Mouse (Mus musculus) spleen, postnatal 14 days (tissue): ENCODE measurements around the gene Rilpl1.
"Not testable (repeated sequence)": the region's sequence is repeated elsewhere in the genome, so short reads cannot be mapped to it uniquely, and the experiment has no call there.

ENCODE experiments used
- DNase-seq, 2 experiments: peaks; one replicate each; pipeline ENCODE4 v3.0.0; 2021 to 2022; ENCODE audit warnings: low spot score in 2 of 2

Gene Rilpl1

DNA sequence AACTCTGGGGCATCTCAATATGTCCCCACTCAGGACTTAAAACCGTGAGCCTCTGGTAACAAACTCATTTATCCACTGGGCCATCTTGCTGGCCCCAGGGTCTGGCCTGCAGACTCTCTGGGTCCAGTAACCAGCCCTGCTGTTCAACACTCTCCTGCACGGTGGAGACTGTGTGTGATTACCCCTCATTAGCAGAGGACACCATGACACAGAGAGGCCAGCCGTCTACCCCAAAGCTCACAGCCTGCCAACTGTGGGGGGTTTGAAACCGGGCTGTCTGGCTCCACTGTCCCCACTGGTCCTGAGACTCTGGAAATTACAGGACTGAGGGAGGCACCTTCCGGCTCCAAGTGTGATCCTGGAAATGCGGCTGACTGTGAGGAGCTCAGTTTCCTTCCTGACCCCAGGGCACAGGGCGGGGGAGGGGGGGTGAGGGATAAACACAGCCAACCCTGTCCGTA is 2.0 kb downstream of the Rilpl1 start:
- DNase-seq: no peak

DNA sequence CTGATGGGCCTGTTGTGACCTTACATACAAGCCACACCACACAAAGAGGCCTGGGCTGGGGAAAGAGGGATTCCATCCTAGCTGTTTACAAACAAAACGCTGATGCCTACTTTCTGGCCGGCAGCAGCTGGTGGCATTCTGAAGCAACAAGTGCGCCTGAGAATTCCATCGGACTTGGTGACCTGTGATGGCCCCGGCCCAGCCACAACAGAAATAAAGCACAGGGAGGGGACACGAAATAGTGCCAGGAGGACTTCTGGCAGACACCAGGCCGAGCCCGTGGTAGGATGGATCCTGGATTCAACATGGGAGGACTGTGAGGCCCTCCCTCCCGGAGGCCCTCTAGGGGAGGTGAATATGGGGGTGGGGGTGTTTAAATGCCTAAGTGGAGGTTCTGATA is 2.4 kb downstream of the Rilpl1 start:
- DNase-seq: no peak

DNA sequence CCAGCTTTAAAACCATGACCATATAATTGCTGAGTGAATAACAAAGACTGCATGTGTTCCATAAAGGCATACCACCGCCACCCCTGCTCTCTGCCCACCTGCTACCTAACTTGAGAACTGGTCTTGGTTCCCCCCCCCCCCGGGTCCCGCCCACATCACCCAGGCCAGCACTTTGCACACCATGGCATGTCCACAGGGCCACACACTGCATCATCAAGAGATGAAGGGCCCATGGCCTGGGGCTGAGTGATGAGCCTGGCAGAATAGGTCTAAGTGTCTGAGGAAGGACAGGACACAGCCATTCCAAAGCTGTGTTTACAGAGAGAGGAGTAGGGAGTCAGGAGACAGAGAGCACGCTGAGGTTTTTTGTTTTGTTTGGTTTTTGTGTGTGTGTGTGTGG is 2.8 kb downstream of the Rilpl1 start:
- DNase-seq: no peak

DNA sequence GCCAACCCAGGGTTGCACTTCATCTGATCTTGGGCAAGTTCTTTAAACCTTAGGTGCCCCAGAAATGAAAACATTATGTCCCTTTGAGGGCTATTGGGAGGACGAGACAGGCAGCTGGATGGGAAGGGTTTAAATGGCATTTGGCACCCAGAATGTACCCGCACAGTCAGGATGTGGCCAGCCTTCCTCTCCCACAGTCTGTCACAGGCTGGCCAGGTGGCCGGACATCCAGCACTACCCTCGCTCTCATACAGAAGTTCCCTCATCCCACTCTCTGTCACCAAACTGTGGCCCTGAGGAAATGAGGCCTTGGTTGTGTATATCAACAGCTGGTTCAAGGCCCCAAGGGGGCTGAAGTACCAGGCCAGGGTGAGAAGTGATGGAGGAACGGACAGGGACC is 6.2 kb downstream of the Rilpl1 start:
- DNase-seq: no peak

DNA sequence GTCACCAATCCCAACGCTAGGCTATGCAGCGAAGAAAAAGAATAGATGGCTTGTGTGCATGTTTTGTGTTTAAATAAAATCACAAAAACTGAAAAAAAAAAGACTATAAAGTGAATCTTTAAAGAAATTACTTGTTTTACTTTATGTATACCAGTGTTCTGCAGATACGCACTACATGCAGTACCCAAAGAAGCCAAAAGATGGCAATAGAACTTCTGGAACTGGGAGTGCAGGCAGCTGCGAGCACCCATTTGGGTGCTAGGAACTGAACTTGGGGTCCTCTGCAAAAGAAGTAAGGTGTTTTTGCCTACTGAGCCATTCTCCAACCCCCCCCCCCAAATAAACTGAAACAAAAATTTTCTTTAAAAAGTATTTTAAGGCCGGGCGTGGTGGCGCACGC is 8.2 kb downstream of the Rilpl1 start:
- DNase-seq: no peak

DNA sequence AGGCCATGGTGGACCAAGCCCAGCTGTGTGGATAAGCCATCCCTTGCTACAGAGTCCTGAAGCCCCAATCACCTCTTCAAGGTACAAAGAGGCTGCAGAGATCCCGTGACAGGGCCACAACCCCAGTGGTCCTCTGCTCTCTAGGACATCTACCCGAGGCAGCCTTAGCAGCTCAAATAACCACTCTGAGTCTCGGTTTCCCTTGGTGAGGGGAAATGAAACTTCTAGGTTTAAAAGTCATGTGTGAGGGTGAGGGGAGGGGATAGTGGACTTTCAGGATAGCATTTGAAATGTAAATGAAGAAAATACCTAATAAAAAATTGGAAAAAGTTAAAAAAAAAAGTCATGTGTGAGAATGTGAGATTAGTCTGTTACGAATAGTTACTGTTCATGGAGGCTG is 9.6 kb downstream of the Rilpl1 start:
- DNase-seq: no peak

DNA sequence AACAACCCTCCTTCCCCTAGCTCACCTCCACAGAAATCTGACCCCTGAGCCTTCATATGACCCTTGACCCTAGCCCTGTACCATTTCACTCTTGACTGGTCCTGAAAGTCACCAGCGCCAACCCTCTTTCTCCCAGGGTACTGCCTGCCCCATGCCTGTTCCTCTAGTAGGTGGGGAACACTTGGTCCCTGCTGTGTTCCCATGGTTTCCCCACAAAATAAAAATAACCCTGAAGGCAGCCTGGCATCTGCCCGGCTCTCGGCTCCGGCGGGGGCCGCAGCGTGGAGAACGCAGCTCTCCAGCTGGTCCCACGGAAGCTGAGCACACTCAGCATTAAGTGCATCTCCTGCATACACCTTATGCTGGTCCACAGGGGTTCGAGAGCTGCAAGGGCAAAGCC is 12.5 kb downstream of the Rilpl1 start:
- no peak for DNase-seq

DNA sequence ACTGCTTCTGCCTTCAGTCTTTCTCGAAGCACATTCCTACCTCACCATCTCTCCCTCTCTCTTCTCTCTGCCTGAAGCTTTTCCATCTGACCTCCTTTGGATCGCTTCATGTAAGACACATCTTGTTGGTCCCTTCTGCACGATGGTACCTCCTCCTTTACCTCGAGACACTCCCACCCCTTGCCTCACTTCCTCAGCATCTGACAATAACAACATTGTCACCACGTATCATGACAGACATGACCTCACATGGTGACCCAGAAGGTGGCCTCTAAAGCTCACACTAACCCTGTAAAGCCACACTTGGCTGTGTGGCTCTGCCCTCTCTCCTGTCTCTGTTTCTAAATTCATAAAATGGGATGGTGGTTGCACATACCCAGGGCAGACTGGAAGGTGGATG is 15.4 kb downstream of the Rilpl1 start:
- no peak for DNase-seq

DNA sequence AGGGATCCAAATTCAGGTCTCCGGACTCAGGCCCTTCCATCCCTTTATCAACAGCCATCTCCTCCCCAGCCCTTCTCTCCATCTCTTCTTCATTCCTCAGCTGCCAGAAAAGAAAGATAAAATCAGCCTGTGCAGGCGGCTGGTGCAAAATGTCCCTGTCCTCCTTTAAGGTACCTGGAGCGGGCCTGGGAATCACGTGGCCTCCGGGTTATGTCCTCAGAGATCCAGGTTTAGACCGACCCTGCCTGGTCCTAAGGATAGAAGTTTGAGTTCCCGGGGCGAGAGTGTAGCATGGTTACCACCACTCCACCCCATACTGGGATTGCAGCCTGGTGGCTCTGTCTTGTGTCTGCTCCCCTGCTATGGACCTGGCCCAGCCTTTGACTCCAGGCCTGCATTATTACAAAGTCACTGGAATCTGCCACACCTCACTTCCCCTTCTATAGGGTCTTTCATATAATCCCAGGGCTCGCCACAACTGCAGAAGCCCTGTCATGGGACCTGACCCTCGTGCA is 20.6 kb downstream of the Rilpl1 start:
- DNase-seq: no peak

DNA sequence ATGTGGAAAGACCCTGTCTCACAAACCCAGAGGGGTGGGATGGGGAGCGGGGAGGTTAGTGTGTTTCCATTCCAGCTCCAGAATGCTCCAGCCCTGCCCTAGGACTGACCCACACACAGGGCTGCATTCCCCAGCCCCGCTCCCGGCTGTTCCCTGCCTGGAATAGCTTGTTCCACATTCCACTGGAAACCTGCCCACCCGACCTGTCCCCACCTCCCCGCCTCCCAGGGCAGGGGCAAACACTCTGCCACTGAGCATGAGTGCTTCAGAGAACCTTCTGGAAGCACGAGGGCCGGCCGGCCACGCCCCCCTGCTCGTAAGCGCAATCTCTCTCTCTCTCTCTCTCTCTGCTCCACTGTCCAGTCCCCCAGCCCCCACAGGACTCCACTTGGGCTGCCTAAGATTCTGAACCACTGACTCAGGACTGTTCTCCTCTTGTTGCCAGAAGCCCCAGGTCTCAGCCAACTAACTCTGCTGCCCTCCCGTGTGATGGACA is 21.4 kb downstream of the Rilpl1 start:
- no peak for DNase-seq

DNA sequence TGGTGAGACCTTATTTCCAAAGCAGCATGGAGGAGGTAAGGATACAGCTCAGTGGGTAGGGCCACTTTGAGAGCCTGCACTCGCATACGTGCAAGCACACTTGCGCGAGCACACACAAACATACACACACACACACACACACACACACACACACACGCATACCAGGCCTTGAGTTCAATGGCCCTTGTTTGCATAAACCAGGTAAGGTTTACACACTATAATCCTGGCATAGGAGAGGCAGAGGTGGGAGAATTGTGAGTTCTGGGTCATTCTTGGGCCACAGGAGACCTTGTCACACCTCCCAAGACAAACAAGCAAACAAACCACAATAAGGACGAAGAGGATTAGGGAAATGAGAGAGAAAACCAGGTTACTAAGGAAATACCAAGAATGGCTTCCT is 22.0 kb downstream of the Rilpl1 start:
- DNase-seq: no peak

DNA sequence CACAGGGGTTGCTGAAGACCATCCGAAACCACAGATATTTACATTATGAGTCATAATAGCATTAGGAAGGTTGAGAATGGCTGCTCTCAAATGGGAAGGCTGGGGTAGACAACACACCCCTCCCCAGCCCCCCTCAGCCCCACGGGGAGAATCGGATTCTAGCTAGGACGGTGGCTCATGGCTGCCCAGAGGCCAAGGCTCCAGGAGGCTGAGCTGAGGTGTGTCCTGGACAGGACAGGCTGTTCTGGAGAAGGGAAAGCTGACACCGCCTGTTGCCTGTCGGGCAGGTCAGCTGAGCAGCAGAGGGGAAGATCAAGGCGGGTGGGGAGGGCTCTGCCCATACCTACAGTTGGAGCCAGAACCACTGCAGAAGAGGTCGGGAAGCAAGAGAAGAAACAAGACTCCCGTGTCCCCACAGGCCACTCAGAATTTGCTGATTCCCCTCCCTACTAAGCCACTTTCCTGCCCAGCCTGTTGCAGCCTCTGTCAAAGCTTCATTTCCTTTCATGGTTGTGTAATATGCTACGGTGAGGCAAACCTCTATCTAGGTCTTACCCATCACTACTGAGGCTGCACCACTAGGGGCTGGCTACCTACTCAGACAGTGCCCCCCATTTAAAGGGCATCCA is 24.3 kb downstream of the Rilpl1 start:
- DNase-seq: no peak

DNA sequence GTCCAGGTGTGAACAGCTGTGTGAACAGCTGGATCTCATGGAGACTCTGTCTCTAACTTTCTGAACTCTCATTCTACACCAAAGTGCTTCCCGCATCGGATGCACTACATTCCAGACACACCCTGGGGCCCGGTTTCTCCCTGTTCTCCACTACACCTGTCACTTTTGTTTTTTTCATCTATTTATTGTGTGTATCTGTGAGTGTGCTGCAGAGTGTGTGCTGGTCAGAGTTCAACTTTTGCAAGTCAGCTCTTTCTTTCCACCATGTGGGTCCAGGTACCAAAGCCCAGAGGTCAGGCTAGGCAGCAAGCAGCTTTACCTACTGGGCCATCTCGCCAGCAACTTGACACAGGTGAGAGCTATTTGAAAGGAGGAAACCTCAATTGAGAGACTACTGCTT is 26.0 kb downstream of the Rilpl1 start:
- no peak for DNase-seq

DNA sequence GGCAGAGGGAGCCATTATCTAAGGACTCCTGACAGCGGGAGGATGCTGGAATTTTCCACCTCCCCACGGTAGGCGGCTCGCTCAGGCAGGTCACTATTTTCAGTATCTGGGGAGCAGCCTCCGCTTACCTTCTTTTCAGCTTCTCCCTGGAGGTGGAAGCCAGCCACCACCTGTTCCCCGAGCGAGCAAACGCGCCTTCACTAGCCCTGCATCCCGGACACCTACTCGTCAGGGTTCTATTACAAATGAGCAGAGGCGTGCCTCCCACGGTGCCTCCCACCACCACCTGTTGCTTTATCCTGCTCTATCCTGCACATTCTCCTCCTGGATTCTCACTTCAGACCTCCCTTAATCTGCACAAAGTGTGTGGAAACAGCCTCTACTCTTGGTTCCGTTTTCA is 27.4 kb downstream of the Rilpl1 start:
- DNase-seq: no peak

DNA sequence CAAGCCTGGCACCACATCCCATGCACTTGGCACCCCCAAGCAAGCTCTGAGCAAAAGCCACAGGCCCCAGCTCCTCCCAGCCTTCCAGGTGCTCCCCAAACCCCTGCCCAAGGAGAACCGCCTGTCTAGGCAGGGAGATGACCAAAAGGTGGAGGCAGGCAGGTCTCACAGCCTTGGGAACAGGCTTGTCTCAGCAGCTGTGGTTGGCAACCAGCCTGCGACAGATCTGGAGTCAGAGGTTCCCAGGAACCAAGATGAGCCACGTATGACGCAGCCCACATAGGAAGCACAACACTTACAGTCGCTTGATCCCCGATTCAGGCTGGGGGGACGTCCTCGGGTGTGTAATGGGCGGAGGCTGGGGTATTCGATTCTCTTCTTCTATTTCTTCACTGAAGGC is 29.6 kb downstream of the Rilpl1 start:
- DNase-seq: no peak

DNA sequence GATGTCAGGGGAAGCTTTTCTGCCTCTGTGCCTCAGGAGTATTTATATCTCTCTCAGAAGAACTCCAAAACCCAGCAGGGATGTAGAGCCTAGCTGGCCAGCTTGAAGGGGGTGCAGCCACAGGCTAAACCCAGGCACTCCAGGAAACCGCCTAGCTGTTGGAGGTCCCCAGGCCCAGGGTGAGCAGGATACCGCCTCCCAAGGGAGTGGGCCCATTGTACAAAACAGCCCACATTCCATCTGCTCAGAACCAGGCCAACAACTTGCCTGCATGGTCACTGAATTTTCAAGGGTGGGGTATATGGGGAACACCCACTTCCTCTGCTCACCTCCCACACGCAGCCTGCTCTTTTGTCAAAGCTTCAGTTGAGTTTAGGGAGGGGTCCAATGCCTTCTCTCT is 30.6 kb downstream of the Rilpl1 start:
- no peak for DNase-seq

DNA sequence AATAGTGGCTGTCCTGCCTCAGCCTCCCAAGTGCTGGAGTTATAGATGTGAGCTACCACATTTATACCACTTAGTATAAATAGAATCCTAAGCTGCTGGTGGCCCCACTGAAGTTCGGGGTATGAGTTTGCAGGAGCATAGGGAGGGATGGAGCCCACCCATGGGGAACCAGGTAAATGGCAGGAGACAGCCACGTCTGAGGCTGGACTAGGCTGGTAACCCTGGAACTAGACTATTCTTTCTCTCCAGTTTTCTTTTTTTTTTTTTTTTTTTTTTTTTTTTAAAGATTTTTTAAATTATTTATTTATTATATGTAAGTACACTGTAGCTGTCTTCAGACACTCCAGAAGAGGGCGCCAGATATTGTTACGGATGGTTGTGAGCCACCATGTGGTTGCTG is 31.2 kb downstream of the Rilpl1 start:
- not testable (repeated sequence) for DNase-seq

DNA sequence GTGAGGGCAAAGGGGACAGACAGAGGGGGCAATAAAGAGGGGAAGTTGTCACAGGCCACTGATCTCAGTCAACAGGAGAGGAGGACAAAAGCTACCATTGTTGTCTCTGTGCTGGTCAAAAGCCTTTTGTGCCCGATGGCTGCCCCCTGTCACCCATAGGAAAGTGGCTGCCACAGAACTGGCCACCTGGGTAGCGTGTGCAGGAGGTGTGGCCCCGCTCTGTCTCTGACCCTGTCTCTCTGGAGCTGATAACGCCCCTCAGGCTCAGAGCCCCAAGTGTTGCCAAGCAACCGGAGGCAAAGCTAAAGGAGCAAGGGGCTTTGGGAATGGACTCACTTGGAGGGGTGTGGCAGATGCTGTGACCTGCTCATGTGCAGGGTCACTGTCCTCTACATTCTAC is 32.2 kb downstream of the Rilpl1 start:
- no peak for DNase-seq

DNA sequence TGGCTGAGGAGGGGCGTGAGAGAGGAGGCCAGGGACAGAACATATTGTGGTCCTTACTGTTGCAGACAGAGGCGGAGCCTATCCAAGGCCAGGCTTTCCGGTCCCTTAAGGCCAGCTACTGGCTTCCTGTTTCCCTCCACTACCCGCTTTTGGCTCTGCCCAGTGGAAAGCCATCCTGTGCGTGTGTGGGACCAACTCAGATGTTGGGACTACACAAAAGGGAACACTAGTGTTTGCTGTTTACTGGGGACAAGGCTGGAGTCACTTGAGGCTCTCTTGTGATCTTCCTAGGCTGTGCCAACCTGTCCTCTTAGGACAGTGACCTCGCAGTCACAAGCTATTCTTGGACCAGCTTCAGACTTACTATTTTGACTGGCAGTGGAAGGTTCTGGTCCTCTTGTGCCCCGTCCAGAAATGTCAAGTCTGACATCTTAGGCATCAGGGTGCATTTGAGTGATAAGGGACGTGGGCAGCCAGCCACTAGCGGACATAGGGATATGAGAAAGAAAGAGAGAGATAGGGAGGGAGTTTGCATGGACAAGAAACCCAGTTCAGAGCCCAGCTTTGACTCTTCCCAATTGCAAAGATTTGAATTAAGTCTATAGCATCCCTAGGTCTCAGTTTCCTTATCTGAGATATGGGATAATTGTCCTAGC is 32.8 kb downstream of the Rilpl1 start:
- DNase-seq: no peak

DNA sequence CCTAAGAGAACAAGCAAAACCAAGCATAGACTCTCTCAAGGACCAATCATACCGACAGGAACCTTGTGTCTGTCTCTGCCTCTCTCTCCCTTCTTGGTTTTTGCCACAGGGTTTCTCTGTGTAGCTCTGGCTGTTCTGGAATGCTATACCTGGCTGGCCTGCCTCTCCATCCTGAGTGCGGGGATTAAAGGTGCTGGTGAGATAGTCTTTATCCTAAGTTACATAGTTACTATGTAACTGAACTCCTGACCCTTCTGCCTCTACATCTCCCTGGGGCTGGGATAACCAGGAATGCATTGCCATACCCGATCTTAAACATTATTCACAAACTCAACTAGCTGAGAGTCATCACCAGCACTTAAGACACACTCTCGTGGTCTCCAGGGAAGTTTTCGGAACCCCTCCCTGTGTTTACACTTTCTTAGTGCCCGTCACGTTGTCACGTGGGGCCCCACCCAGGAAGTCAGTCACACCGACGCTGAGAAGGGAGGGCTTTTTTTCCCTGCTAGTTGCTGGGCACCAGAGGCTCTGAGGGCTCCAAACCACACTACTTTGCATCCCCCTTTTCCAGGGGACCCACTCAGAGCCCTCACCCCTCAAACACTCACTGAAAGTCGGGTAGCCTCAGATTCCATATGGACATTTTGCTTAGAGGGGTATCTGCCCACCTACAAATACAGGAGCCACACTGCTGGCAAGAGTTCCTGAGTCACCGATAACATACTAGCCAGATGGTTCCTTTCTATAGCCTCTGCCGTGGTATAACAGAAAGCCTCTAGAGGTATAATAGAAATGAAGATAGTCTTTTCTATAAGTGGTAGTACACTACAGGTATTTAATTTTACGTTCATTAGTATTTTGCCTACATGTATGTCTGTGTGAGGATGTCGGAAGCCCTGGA is 34.3 kb downstream of the Rilpl1 start:
- no peak for DNase-seq

DNA sequence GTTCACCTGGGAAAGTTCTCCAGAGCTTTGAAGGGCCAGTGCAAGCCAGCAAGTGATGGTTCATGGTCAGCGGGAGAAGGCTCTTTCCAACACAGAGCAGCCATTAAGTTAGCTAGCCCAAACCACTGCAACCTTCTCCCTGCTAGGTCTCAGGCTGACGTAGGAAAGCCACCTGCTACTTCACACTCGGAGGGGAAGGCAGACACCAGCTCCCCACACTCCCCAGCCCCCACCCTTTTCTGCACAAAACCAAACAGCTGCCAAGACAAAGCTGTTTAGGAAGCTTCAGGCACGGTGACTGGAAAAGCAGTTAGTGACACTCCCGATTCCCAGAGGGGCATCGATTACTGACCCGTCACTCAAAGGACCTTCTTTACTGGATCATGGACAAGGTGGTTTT is 35.6 kb downstream of the Rilpl1 start:
- DNase-seq: no peak

DNA sequence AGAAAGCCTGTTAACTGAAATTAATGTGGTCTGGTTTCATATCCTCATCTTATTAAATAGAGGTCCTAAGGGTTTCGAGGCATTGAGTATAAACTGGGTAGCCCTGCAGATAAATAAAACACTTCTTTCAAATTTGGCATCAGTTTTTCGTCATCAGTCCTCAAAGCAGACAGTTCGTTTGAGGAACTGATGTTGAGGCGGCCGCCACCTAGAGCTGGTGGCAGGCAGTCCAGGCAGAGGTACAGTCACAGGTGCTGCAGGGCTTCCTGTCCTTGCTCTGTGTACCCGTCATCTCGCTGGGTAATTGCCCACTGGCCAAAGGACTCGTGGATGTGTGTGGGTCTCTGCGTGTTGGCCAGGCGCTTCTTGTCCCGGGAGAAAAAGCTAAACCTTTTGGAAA is 37.7 kb downstream of the Rilpl1 start:
- DNase-seq: no peak

DNA sequence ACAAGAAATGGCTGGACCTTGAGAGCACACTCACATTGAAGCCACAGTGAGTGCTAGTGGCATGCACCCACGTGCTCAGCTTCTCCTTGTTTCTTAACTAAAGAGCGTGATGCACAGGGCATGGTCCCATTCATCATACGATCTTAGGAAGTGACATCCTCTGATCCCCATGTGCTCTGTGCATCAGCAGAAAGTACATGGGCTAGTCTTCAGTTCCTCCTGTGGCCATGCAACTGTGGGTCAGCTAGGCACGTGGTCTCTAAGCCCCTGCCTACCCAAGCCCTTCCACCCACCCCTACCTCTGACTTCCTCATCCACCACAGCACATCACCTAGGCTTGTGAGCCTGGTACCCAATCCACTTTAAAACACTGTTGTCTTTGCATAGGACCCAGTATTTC is 38.6 kb downstream of the Rilpl1 start:
- no peak for DNase-seq
